Mouse (Mus musculus): Measurements from ENCODE around the gene Prok1. TPM values are rescaled to one million over a fixed set of nuclear protein-coding genes. Genes with fewer than 3 reads are reported as not detected.

Prok1 gene
- polyA plus RNA-seq, 1 experiment = not detected

DNA sequence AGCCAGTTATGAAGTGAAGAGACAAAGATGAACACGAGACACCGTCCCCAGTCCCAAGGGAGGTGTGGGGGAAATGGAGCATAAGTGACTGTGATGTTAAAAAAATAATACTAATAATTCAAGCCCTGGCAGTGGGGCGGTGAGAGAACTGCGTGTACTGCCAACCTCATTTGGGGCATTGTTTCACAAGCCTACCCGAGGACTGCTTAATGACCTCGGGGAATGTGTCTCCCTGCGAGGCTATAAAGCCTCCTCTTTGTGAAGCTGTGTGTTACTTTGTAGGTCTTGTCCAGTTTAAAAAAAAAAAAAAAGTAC lies 22.3 kb upstream of the Prok1 start:
- Histone ChIP-seq H3K4me3 (ENCODE audit: insufficient read depth, low read length) (no peak overlapping the region), H3K4me1 (ENCODE audit: control insufficient read depth, insufficient read depth, low read length) (no peaks in the 10 kb centered on the region), H3K27ac (ENCODE audit: insufficient read depth, low read depth, low read length) (no peak overlapping the region)
- TF ChIP-seq CTCF (IDR thresholded peaks at IDR 0.05; ENCODE audit: low read depth, low read length) (no peak), POLR2A (IDR thresholded peaks at IDR 0.05; ENCODE audit: borderline replicate concordance, low read depth, low read length) (no peak)

DNA sequence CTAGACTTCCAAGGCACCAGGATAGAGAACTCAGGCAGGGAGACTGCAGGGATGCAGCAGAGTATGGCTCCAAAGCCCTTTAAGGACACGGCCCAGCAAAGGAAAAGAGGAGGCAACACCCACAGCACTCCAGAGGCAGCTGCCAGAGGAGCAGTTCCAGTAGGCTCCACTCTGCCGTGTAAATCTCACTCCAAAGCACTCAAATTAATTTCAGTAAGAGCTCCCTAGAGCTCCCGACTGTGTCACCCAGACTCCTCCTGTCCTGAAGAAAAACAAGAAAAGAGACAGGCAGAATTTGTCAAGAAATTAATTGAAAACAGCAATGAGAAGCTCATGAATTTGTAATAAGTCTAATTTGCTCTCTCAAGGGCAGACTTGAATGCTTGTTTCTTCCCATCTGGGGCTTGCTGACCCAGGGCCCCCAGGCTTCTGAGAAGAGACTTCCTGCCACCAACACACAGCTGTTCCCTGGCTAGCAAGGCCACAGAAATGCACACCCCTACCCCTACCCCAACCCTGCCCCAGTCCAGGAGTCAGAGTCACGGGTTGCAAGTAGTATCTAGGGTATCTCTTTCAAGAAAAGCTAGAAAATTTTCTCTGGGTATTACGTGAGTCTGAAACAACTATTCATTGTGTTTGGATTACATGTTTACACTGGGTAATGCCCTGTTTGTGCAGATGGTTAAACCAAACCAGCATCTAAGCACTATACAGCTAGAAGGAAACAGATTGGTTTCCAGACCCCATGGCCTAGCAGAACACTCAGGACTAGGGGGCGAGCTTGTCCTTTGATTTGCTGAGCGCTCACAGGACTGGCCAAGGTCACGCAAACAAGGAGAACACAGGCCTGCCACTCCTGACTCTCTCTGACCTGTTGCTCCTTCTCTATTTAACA lies 21.7 kb upstream of the Prok1 start:
- TF ChIP-seq POLR2A (IDR thresholded peaks at IDR 0.05; ENCODE audit: borderline replicate concordance, low read depth, low read length) (no peak), CTCF (IDR thresholded peaks at IDR 0.05; ENCODE audit: low read depth, low read length) (no peak)
- Histone ChIP-seq H3K4me1 (ENCODE audit: control insufficient read depth, insufficient read depth, low read length) (no peaks in the 10 kb centered on the region), H3K4me3 (ENCODE audit: insufficient read depth, low read length) (no peak overlapping the region), H3K27ac (ENCODE audit: insufficient read depth, low read depth, low read length) (no peak overlapping the region)

- no peak for TF ChIP-seq CTCF (IDR thresholded peaks at IDR 0.05; ENCODE audit: low read depth, low read length)
- TF ChIP-seq POLR2A (IDR thresholded peaks at IDR 0.05; ENCODE audit: borderline replicate concordance, low read depth, low read length) = no peak
- H3K4me1 ChIP-seq (ENCODE audit: control insufficient read depth, insufficient read depth, low read length) = no peaks in the 10 kb centered on the region
- no peak overlapping the region for H3K4me3 ChIP-seq (ENCODE audit: insufficient read depth, low read length)
- H3K27ac ChIP-seq (ENCODE audit: insufficient read depth, low read depth, low read length) = no peak overlapping the region
Measured at GRCm38 (mm10) chr3:107257924-107258323, 18.4 kb upstream of the Prok1 start.

DNA sequence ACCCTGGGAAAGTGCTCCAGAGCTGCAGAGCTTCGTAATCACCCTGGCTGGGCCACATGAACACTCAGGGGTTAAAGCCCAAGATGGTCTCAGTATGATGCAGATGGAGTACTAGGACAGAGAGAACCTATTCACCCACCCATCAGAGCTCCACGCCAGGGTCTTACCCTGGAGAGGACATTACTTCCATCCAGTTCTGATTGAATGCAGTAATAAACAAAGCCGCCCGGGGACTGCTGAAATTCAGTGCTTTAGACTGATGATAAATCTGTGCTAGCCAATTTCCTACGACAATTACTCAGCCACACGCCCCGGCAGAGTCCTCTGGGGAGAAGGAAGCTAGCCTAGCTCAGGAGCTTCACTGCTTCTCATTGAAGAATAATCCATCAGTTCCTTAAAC lies 17.2 kb upstream of the Prok1 start:
- no peaks in the 10 kb centered on the region for H3K4me1 ChIP-seq (ENCODE audit: control insufficient read depth, insufficient read depth, low read length)
- TF ChIP-seq POLR2A (IDR thresholded peaks at IDR 0.05; ENCODE audit: borderline replicate concordance, low read depth, low read length) = no peak
- no peak for TF ChIP-seq CTCF (IDR thresholded peaks at IDR 0.05; ENCODE audit: low read depth, low read length)

GRCm38 (mm10) chr3:107255992-107256391 lies 16.5 kb upstream of the Prok1 start:
- Histone ChIP-seq H3K4me3 (ENCODE audit: insufficient read depth, low read length) (no peak overlapping the region), H3K4me1 (ENCODE audit: control insufficient read depth, insufficient read depth, low read length) (no peaks in the 10 kb centered on the region), H3K27ac (ENCODE audit: insufficient read depth, low read depth, low read length) (no peak overlapping the region)
- TF ChIP-seq CTCF (IDR thresholded peaks at IDR 0.05; ENCODE audit: low read depth, low read length) (no peak), POLR2A (IDR thresholded peaks at IDR 0.05; ENCODE audit: borderline replicate concordance, low read depth, low read length) (no peak)

More for the DNA sequence above, 17.2 kb upstream of the Prok1 start:
- Histone ChIP-seq H3K27ac (ENCODE audit: insufficient read depth, low read depth, low read length) (no peak overlapping the region), H3K4me3 (ENCODE audit: insufficient read depth, low read length) (no peak overlapping the region)

DNA sequence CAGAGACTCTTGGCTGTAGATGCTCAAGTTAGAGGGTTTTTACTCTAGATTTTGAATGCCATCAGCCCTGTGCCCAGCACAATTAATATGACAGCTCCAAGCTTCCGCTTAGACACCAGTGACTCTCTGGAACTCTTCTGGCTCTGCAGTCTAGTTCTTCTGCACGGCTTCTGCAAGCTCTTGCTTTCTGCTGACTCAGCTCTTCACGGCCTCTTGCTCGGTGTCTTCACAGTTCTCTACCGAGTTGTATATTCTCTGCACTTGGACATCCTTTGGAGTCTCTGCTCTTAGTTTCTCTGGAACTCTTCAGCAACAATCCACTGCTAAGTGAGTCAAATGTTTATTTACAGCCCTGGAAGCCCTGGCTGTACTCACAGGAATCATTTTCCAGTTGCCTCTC lies 14.4 kb upstream of the Prok1 start:
- Histone ChIP-seq H3K4me1 (ENCODE audit: control insufficient read depth, insufficient read depth, low read length) (no peaks in the 10 kb centered on the region), H3K4me3 (ENCODE audit: insufficient read depth, low read length) (no peak overlapping the region), H3K27ac (ENCODE audit: insufficient read depth, low read depth, low read length) (no peak overlapping the region)
- TF ChIP-seq POLR2A (IDR thresholded peaks at IDR 0.05; ENCODE audit: borderline replicate concordance, low read depth, low read length) (no peak), CTCF (IDR thresholded peaks at IDR 0.05; ENCODE audit: low read depth, low read length) (no peak)

- TF ChIP-seq CTCF (IDR thresholded peaks at IDR 0.05; ENCODE audit: low read depth, low read length) (no peak), POLR2A (IDR thresholded peaks at IDR 0.05; ENCODE audit: borderline replicate concordance, low read depth, low read length) (no peak)
- Histone ChIP-seq H3K4me1 (ENCODE audit: control insufficient read depth, insufficient read depth, low read length) (no peaks in the 10 kb centered on the region), H3K4me3 (ENCODE audit: insufficient read depth, low read length) (no peak overlapping the region), H3K27ac (ENCODE audit: insufficient read depth, low read depth, low read length) (no peak overlapping the region)
Measured at GRCm38 (mm10) chr3:107252035-107252434, 12.5 kb upstream of the Prok1 start.

GRCm38 (mm10) chr3:107250320-107250719 lies 10.8 kb upstream of the Prok1 start:
- TF ChIP-seq POLR2A (IDR thresholded peaks at IDR 0.05; ENCODE audit: borderline replicate concordance, low read depth, low read length) (no peak), CTCF (IDR thresholded peaks at IDR 0.05; ENCODE audit: low read depth, low read length) (no peak)
- H3K27ac ChIP-seq (ENCODE audit: insufficient read depth, low read depth, low read length) = no peak overlapping the region
- H3K4me3 ChIP-seq (ENCODE audit: insufficient read depth, low read length) = no peak overlapping the region
- no peaks in the 10 kb centered on the region for H3K4me1 ChIP-seq (ENCODE audit: control insufficient read depth, insufficient read depth, low read length)

GRCm38 (mm10) chr3:107249042-107249441 lies 9.5 kb upstream of the Prok1 start:
- TF ChIP-seq POLR2A (IDR thresholded peaks at IDR 0.05; ENCODE audit: borderline replicate concordance, low read depth, low read length) (no peak), CTCF (IDR thresholded peaks at IDR 0.05; ENCODE audit: low read depth, low read length) (no peak)
- Histone ChIP-seq H3K27ac (ENCODE audit: insufficient read depth, low read depth, low read length) (no peak overlapping the region), H3K4me3 (ENCODE audit: insufficient read depth, low read length) (no peak overlapping the region), H3K4me1 (ENCODE audit: control insufficient read depth, insufficient read depth, low read length) (no peaks in the 10 kb centered on the region)

GRCm38 (mm10) chr3:107246876-107247275 lies 7.4 kb upstream of the Prok1 start:
- Histone ChIP-seq H3K27ac (ENCODE audit: insufficient read depth, low read depth, low read length) (no peak overlapping the region), H3K4me1 (ENCODE audit: control insufficient read depth, insufficient read depth, low read length) (no peaks in the 10 kb centered on the region), H3K4me3 (ENCODE audit: insufficient read depth, low read length) (no peak overlapping the region)
- TF ChIP-seq CTCF (IDR thresholded peaks at IDR 0.05; ENCODE audit: low read depth, low read length) = no peak
- TF ChIP-seq POLR2A (IDR thresholded peaks at IDR 0.05; ENCODE audit: borderline replicate concordance, low read depth, low read length) = no peak

Data from bone marrow macrophage, adult 2 months (primary cell).